Mouse (Mus musculus) T-helper 2 cell (primary cell): ENCODE results near the gene Zfand3.

Experiments used
- in situ Hi-C: fragments of 300-600 bp; cut with MboI, MseI; formaldehyde crosslinking; loops from one replicate; pipeline ENCODE4 v1.15.1; 2025; ENCODE audit warnings: high pct_unique_total_duplicates

Zfand3 gene

DNA sequence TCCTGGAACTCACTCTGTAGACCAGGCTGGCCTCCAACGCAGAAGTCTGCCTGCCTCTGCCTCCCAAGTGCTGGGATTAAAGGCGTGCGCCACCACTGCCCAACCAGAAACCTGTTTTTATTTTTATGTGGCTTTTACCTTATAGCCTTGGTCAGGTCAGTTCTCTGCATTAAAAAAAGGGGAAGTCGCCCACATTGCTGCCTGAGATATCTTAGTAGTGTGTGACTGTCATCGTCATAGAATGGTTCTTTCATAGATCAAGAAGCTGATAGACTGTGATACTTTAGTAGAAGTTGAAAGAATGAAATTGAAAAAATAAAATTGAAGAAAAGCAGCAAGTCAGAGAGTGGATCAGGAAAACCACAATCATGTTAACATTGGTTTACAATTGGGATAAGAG, 98.5 kb downstream of the Zfand3 start:
- in situ Hi-C loops: no loop called here

DNA sequence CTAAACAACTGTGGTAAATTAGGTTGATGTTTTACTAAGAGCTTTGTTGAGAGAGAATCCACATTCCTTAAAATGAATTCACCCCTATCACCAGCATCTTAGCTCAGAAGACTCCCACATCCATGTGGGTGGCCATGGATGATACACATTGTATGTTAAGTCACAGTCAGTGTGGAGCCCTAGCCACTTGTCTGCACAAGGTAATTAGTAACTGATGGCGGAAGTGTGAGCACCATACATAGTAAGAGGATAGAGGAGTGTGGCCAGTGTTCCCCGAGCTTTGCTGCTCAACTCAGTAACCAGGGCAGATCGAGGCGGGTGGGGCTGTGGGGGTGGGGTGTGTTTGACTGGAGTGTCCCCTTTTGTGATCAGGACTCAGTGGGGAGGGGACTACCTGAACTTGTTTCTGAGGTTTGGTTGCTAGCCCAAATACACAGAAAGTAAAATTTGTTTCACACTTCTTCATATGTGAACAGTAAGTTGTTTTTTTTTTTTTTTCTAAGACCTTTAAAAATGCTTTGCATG, 99.2 kb downstream of the Zfand3 start:
- in situ Hi-C loops: no loop called here

DNA sequence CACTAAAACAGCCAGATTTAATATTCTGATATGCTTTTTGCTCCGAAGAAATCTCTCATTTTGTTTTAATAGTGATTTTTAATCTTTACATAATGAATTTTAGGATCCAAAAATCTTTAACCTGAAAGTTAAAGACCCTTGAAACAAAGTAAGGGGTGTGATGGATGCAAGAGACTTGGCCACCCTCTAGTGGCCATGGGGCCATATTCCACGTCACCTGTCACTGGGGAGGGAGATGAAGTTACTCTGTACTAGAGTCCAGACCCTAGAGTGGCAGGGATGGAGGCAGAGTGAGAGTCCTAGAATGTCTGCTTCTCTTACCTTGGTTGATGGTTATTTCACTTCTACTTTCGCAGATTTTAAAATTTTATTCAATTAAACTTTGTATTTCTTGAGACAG, 100.8 kb downstream of the Zfand3 start:
- in situ Hi-C loops: no loop called here

DNA sequence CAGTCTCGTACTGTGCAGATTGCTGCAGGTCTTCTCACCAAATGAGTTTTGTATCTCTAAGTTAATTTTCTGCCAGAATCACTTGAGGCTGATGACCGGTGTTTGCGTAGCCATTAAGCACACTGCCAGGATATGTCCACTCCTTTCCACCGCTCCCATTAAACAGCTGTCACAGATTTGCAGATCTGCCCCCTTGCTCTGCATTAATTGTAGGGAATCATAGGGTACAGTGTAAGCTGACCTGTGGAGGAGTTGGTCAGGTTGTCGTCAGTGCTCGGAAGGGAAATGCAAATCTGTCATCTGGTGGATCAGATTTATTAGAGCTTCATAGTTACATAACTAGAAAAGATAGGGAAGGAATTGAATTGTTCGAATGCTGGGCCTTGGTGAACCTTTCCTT, 106.1 kb downstream of the Zfand3 start:
- in situ Hi-C loops: no loop called here

DNA sequence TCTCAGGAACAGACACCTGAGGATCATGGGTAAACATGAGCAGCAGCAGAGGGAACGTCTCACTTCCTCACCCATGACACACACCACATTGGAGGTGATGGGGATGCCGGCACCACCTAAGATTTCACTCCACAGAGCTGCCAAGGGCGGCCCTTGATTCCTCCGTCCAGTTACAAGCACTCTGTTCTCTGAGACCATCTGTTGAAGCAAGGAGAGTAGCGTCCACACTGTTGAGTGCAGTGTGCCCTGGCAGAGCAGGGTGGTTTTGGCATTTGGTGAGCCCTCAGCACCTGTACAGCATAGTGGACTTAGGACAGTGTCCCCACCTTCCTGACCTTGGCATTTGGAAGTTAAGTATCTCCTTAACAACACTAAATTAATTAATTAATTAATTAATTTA, 107.0 kb downstream of the Zfand3 start:
- in situ Hi-C loops: no loop called here

DNA sequence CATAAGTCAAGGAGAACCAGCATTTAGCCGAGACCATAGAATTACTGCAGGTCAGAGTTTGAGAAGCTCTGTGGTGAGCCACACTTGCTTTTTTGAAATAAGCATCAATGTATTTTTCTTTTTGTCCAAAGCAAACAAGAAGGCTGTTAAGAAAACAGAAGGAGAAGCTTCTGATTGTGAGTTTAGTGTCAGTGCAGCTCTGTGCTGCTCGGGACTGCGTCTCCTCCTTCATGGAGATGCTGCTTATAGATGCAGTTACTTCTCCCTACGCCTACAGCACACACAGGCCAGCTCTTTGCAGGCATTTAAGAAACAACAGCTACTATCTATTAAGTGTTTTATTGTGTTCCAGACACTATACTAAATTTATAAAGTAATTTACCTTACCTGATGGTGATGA, 107.5 kb downstream of the Zfand3 start:
- in situ Hi-C loops: no loop called here

DNA sequence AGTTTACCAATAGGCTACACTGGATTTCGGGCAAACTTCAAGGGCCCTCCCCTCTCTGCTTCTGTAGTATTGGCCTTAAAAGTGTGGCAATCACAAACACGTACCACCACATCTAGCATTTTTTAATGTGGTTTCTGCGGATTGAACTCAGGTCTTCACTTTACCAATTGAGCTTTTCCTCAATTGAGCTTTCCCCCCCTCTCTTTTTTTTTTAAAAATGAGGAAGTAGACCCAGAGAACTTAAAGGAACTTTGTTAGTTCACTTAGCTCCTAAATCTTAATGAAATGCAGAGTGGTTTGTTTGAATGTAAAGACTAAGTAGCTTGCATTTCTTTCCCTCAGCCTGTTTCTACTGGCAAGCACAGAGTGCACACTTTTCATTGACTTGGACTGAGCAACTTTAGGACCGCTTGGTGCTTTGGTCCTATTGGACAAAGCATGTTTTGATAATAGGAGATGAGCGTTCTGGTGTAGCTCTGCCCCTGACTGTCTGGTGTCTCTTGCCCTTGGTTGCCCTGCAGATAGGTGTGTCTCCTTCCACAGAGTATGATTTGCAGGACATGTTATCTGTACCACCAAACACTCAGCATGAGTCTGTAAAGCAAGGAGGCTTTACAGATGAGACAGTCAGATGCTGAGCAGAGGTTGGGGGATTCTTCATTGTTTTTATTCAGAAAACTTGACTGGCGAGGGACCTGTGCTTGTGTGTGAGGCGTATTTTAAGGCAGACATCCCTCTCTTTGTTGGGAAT, 108.2 kb downstream of the Zfand3 start:
- in situ Hi-C loops: no loop called here

DNA sequence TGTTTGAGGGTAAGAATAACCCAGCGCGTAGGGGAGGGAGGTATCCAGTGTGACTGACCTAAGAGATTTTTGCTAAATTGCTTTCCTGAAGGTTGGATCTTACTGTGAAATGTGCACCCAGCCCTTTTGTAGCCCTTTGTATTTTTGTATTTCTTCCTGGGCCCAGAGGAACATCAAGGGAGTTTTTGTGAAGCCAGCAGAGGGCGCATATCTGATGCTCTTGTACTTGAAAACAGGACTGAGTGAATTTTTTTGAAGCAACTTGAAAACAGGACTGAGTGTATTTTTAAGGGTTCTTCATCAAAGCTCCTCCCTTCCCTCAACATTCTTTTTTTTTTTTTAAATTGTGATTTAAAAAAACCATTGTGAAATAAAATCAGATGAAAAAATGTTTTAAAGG, 110.2 kb downstream of the Zfand3 start:
- in situ Hi-C loops: no loop called here

DNA sequence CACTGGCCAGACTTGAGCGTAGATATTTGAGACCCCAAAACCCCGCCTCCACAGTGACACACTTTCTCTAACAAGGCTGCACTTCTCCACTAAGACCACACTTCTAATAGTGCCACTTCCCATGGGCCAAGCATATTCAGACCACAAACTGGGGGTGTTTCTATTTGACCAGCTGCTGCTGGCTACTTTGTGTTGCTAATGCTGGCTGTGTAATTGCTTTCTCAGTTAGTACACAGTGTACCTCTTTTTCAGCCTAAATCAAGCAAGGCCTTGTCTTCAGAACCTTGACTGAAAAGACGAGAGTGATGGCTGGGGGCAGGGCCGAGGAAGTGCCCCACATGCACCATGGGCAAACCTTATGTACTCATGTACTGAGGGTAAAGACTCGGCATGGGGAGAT, 111.7 kb downstream of the Zfand3 start:
- in situ Hi-C loops: no loop called here

DNA sequence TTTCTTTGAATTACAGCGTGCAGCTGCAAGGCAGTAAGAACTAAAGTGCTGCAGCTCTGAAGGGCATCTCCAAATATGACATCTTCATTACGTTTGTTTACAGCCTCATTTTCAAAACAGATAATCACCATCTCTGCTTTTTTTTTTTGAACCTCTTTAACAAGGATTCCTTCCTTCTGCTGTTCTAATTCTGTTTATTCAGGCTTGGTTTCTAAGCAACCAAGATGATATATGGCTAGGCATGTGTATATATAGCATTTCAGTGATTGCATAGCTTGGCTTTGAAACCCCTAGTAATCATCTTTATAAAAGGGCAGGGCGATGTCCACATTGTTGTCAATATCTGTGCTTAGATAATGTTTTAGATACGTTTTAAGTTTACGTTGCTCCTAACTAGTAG, 113.5 kb downstream of the Zfand3 start:
- in situ Hi-C loops: no loop called here

DNA sequence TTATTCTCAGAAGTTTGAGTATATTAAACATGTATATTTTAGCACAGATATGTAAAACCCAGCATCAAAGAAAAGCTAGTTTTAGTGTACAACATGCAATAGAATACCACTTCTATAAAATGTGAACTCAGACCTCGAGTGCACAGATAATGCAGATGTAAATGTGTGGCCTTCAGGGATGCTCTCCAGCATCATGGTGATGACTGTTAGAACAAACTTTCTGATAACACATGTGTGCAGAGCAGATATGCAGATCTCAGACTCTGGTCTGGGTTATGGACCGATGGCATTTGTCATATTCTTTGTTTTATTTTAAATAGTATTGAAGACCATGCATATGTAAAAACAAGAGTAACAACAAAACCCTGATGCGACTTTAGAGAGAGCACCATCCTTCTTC, 117.7 kb downstream of the Zfand3 start:
- in situ Hi-C loops: no loop called here

DNA sequence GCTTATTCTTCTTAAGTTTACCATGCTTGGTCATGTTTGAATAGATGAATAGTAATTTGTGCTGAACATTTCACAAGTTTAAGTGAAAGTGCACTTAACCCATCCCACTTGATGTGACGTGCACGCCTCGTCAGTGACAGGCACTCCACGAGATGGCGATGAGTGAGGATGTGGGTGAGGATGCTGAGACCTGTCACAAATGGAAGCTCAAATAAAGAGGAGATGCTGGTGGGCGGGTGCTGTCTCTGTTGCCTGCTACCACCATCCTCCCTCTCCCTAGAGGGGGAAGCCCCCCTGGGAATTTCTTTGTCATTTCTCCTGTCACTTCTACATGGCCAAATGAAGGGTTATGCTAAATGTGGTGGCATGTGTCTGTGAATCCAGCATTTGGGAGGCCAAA, 123.9 kb downstream of the Zfand3 start:
- in situ Hi-C loops: no loop called here

DNA sequence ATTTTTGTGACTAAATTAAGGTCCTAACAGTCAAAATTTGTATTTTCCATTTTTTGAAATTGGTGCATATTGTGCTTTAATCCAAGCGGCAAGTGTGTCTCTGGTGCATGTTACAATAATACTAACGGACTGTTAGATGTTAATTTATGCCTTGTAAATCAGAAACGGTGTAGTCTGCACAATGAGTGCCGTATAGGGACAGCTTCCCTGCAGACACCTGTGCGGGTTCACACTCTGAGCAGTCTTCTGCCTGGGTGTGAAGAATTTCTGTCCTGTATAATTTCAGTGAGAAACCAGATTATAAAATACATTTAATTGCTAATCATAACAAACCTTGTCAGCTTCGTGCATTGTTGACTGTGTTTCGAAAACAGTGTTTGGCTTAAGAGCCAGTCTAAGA, 124.7 kb downstream of the Zfand3 start:
- in situ Hi-C loops: no loop called here

DNA sequence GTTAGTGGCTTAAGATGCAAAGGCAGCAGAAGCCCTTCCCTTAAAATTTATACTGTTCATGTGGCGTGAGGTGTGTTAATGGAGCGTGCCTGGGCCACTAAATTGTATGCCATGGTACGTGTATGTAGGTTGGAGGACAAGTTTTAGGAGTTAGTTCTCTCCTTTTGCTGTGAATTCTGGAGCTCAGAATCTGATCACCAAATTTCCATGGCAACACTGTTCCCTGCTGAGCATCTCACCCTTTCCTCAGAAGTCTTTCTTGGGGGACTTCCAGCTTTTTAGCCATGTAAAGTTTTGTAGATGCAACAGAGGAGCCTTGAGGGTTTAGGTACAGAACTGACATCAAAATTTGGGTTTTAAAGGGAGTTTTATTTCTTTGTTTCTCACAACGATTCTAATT, 125.8 kb downstream of the Zfand3 start:
- in situ Hi-C loops: no loop called here

DNA sequence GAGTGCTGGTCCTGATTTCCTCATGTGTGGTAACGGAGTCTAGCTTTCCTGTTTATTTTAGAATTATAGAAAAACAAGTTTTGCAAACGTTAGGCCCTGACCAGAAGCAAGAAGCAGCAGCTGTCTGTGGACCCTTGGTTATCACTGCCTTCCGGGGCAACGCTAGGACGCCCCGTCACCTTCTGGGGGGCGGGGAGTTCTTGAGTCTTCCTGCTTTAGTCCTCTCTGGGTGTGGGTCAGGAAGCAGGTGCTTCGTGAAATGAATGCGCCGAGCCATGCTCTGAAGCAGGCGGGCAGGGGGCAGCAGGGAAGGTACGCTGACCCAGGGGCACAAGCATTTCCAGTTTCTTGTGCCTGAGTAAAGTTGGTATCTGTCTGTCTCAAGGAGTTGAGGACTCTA, 129.1 kb downstream of the Zfand3 start:
- in situ Hi-C loops: no loop called here

DNA sequence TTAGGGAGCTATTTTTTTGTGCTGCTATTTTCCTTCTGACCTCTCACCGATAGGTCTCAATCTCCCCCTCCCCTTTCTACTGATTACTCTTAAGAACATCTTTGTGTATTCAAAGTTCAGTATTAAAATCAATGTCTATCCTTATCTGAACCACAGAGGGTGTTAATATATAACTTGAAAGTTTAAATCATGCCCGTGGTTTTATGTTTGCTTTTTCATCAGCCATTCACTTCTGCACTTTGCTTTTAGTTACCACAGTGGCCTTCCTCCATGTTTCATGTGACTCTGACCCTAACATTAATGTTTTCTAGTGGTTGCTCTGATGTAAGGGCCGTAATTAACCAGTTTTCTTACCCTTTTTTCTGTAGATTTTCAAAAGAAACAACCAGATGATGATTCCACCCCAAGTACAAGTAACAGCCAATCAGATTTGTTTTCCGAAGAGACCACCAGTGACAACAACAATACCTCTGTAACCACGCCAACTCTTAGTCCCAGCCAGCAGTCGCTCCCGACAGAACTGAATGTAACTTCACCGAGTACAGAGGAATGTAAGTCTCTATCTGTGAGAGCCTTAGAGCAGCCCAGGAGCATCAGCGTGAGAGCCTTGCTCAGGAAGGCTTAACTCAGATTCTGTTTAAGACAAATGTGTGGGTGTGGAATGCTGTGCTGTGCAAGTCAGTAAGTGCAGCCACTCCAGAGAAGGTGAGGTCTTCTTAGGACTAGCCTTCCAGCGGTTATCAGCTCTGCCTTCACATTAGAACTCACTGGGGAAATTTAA, 130.6 kb downstream of the Zfand3 start:
- in situ Hi-C loops: no loop called here

DNA sequence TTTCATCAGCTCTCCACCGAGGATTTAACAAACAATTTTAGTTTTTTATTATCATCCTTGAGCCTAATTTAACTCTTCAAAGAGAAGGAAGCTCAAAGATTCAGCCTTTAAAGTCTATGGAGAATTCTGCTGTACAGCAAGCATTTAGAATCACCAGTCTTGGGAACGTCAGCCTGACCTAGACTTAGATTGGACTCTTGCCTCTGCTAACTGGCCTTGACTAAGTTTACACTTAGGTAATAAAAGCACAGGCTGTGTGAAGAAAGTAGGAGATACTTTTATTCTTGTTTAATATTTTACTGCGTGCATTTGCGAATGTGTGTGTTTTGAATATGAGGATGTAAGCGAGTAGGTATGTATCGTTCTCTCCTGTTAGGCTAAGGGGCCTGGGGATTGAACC, 131.4 kb downstream of the Zfand3 start:
- in situ Hi-C loops: no loop called here

DNA sequence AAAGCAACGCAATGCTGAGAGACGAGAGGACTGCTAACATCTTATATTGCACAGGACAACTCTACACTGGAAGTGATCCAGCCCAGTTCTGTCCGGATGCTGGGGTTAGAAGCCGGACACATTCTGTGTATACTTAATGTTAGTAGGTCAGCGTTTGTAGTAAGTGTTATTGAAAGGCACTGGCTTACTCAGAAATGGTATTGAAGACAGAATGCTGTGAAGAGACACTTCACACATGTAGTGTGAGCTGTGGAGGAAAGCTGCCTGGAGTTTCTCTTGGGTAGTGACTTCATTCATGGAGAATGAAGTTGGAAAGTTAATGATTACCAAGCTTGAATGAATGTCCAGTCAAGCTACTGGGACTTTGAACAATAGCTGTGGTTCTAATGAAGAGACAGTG, 132.2 kb downstream of the Zfand3 start:
- in situ Hi-C loops: no loop called here

DNA sequence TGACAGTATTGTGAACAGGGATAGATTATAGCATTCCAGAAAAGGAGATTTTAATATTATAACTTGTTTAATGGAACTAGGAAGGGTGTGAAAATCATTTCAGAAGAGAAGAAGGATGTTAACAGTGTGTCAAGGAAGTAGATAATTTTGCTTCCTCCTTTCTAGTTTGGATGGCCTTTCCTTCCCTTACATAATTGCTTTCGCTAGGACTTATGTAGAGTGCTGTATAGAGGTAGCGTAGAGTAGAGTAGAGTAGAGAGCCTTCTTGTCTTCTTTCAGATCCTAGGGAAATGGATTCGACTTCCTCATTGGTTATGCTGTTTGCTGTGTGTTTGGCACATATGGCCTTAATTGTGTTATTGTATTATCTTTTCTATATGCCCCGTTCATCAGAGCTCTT, 132.6 kb downstream of the Zfand3 start:
- in situ Hi-C loops: no loop called here

DNA sequence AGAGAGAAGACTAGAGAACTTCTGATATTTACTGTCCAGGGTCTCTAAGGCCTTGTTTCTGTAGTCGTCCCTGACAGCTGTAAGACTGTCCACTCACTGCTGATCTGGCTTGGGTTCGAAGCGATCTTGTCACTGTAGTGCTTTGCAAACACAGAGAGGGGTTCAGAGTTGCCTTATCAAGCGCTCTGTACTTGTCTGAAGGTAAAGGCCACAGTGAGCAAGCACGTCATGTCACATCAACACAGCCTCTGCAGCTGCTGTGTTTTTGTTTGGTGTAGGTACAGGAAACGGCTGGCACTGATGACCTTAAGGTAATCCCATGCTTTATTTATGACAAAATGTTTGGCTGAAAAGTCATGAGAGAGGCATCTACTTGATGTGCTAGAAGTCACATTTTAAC, 139.6 kb downstream of the Zfand3 start:
- in situ Hi-C loops: no loop called here

DNA sequence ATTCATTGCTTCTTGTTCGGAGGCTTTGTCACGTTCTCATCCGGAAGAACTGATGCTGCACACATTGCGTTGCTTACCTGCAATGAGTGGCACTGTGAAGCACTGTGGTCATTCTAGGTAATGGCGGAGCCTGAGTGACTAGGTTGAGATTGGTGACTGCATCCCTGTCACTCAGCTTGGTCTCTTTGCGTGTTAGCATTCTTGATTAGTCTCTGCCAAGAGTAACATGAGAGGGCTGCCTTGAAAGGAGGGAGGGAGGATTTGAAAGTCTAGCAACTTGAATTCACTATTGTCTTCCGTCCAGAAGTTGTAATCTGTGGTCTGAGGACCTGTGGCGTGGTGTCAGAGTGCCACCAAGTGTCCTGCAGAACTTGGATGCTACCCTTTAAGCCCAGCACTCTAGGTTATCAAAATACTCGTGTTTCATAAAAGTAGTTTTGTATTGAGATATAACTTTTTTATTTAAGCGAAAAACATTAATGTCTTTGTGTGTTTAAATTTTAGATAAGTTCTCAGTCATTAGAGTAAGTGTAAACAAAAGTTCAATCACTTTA, 141.1 kb downstream of the Zfand3 start:
- in situ Hi-C loops: no loop called here

DNA sequence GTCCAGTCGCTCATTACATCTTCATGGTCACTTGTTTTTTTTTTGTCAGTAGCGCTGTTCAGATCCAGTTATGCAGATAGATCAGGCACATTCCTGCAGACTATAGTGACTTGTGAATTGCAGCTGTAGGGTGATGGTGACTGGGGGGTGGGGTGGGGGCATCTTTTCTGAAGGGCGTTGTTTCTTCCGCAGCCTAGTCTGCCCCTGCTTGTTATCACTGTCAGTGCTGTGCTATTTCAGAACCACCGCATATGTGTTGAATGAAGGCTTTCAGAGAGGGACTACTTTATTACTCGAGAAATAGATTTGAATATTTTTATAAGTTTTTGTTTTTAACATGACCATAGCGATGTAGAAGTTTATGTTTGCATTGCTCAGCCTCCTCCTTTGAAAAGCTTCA, 142.0 kb downstream of the Zfand3 start:
- in situ Hi-C loops: no loop called here

DNA sequence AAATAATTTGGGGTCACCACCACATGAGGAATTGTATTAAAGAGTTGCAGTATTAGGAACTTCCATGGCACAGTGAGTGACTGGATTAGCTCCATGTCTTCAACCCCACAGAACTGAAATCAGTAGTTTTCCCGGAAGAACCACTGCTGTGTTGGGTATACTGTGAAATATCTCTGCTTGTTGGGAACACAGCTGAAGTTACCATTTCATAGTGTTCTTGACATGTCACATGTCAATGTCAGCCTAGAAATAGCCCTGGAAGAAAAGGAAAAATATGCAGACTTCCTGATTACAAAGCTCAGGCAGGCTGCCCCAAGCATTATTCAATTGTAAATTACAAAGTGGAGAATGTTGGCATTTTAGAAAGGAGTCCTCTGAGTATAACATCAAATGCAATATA, 143.4 kb downstream of the Zfand3 start:
- in situ Hi-C loops: no loop called here
